Mouse (Mus musculus) embryonic fibroblast, embryonic 13.5 days (primary cell): Measurements from ENCODE around the gene Mapk7.

ENCODE experiments used
- CTCF ChIP-seq: IDR thresholded peaks from 2 replicates; pipeline ENCODE4 v1.5.1; 2011; ENCODE audit warnings: mild to moderate bottlenecking, control low read depth, low read length, moderate library complexity, borderline replicate concordance; ENCODE audit not compliant: insufficient read depth
- POLR2A ChIP-seq: IDR thresholded peaks from 2 replicates; pipeline ENCODE4 v1.6.1; 2011; ENCODE audit warnings: low read depth, mild to moderate bottlenecking, control low read depth, low read length, moderate library complexity

DNA sequence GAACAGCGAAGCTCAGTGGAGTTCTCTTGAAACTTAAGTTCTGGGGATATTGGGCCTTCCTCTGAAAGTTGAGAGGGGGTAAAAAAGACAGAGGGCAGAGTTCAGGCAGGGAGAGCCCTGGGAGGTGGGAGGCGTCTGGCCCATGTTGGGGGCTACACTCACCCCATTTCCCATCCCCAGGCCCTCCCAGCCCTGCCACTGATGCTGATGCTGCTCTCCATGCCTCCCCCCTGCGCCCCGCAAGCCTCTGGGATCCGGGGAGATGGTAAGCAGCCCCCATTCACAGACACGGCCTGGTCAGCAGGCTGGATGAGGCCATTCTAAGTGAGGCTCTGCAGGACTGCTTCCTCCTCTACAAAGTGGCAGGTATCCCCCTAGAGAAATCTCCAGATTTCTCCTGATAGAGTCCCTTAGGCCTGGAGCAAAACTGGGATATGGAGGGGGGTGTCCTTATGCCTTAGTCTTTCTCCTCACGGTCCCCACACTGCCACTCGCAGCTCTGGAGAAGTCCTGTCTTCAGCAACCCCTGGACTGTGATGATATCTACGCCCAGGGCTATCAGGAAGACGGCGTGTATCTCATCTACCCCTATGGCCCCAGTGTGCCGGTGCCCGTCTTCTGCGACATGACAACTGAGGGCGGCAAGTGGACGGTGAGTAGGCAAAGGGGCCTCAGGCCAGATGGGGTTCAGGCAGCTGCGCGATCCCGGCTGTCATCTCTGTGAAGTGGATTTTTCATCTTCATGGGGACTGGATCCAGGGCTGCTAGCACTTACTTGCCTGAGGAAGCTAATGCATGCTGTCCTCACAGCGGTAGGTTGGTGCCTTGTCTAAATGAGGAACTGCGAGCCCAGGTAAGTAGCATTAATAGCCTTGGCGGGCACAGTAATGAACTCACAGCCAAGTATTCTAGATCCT is 8.4 kb downstream of the Mapk7 start:
- TF ChIP-seq POLR2A (no peak), CTCF (no peak)
